Mouse (Mus musculus) liver, embryonic 12.5 days (tissue): Measurements from ENCODE around the gene Ralgds. TPM values are rescaled to one million over a fixed set of nuclear protein-coding genes. Genes with fewer than 3 reads are reported as not detected.

Experiments used
- ATAC-seq: fragments of 200-750 bp; cut with Nextera tagmentation; 2 replicates; pipeline ENCODE4 v1.8.0; 2017; ENCODE audit warnings: moderate number of reproducible peaks, mild to moderate bottlenecking, moderate library complexity
- H3K27ac ChIP-seq: fragments of 300-500 bp; sonication (generic); 2 replicates; pipeline ENCODE4 v1.5.1; 2016; ENCODE audit warnings: mild to moderate bottlenecking
- H3K27me3 ChIP-seq: fragments of 300-500 bp; sonication (generic); replicated peaks from 2 replicates; pipeline ENCODE4 v1.6.1; 2016; ENCODE audit warnings: mild to moderate bottlenecking, moderate library complexity
- H3K36me3 ChIP-seq: fragments of 300-500 bp; sonication (generic); 2 replicates; pipeline ENCODE4 v1.6.1; 2016; ENCODE audit warnings: mild to moderate bottlenecking, moderate library complexity
- H3K4me1 ChIP-seq: fragments of 300-500 bp; sonication (generic); 2 replicates; pipeline ENCODE4 v1.6.1; 2016
- H3K4me2 ChIP-seq: fragments of 300-500 bp; sonication (generic); 2 replicates; pipeline ENCODE4 v1.6.1; 2016; ENCODE audit warnings: mild to moderate bottlenecking, moderate library complexity
- H3K4me3 ChIP-seq: fragments of 300-500 bp; sonication (generic); 2 replicates; pipeline ENCODE4 v1.5.1; 2016; ENCODE audit warnings: mild to moderate bottlenecking, moderate library complexity
- H3K9ac ChIP-seq: fragments of 300-500 bp; sonication (generic); 2 replicates; pipeline ENCODE4 v1.6.1; 2016; ENCODE audit warnings: mild to moderate bottlenecking, moderate library complexity
- H3K9me3 ChIP-seq: fragments of 300-500 bp; sonication (generic); replicated peaks from 2 replicates; pipeline ENCODE4 v1.6.1; 2016; ENCODE audit warnings: mild to moderate bottlenecking, moderate library complexity
- WGBS: fragments of 180-500 bp; shearing (Covaris S2); methylation state at CpG from one replicate; pipeline ENCODE4 v1.1.7; 2016; ENCODE audit not compliant: insufficient replicate concordance; 5-methylcytosine and 5-hydroxymethylcytosine counted together
- polyA plus RNA-seq: library from polyadenylated mRNA; unstranded; fragments of >200 nt; fragmentation: Nextera tagmentation; extraction: Ambion mirVana; gene quantifications from 2 replicates; pipeline ENCODE4 v1.2.1, GENCODE M21; 2016

The Ralgds gene
- polyA plus RNA-seq, 1 experiment from 2014 or later, result 4.3 TPM

- Histone ChIP-seq H3K4me1 (peaks cover 38% of the 10 kb centered on the region), H3K4me3 (peak overlapping the region; percentile 78), H3K27ac (peak overlapping the region; percentile 77), H3K27me3 (no peaks in the 10 kb centered on the region; the same call in 1 of the 2 replicates), H3K9ac (peak overlapping the region; percentile 75), H3K36me3 (peaks cover 32% of the 10 kb centered on the region), H3K4me2 (peak overlapping the region; percentile 76), H3K9me3 (no peaks in the 10 kb centered on the region)
- peak; percentile 88 for ATAC-seq
- WGBS, result under 1% methylated on average over 56 of the region's 56 CpGs
Observed at GRCm38 (mm10) chr2:28582647-28583353, 69.9 kb downstream of the Ralgds start.

GRCm38 (mm10) chr2:28583651-28584050 is 70.7 kb downstream of the Ralgds start, which contains the start of gene Gtf3c5:
Gtf3c5 (minus strand) TSS chr2:28583751.
- WGBS, result 69% methylated on average over 9 of the region's 9 CpGs
- Histone ChIP-seq H3K4me2 (peak within 1 kb of the TSS; percentile 76), H3K9ac (peak within 1 kb of the TSS; percentile 75), H3K27me3 (no peaks in the 10 kb centered on the region; the same call in 1 of the 2 replicates), H3K27ac (peak within 1 kb of the TSS; percentile 77), H3K9me3 (no peaks in the 10 kb centered on the region), H3K4me1 (peaks cover 38% of the 10 kb centered on the region), H3K36me3 (peaks cover 24% of the 10 kb centered on the region), H3K4me3 (peak within 1 kb of the TSS; percentile 78)
- no peak for ATAC-seq

GRCm38 (mm10) chr2:28585043-28585571 is 72.2 kb downstream of the Ralgds start:
- Histone ChIP-seq H3K4me1 (peaks cover 38% of the 10 kb centered on the region), H3K9me3 (no peaks in the 10 kb centered on the region), H3K9ac (no peak overlapping the region), H3K4me3 (no peak overlapping the region), H3K27ac (no peak overlapping the region), H3K36me3 (peaks cover 9% of the 10 kb centered on the region), H3K4me2 (no peak overlapping the region), H3K27me3 (no peaks in the 10 kb centered on the region; the same call in 1 of the 2 replicates)
- ATAC-seq, result no peak
- 17% methylated on average over 6 of the region's 6 CpGs for WGBS

GRCm38 (mm10) chr2:28585730-28586129 is 72.8 kb downstream of the Ralgds start:
- Histone ChIP-seq H3K27ac (no peak overlapping the region), H3K9ac (no peak overlapping the region), H3K9me3 (no peaks in the 10 kb centered on the region), H3K36me3 (peaks cover 4% of the 10 kb centered on the region; the same call in 1 of the 2 replicates), H3K4me2 (no peak overlapping the region), H3K4me3 (no peak overlapping the region), H3K4me1 (peaks cover 38% of the 10 kb centered on the region), H3K27me3 (peaks cover 5% of the 10 kb centered on the region; the same call in 1 of the 2 replicates)
- WGBS, result 40% methylated on average over 2 of the region's 2 CpGs
- no peak for ATAC-seq

- Histone ChIP-seq H3K36me3 (no peaks in the 10 kb centered on the region), H3K4me2 (no peak overlapping the region), H3K27me3 (peaks cover 8% of the 10 kb centered on the region), H3K4me3 (no peak overlapping the region), H3K27ac (no peak overlapping the region), H3K4me1 (peaks cover 32% of the 10 kb centered on the region), H3K9ac (no peak overlapping the region), H3K9me3 (no peaks in the 10 kb centered on the region)
- ATAC-seq, result no peak
- 13% methylated on average over 1 of the region's 1 CpGs for WGBS
Observed at GRCm38 (mm10) chr2:28588574-28588973, 75.6 kb downstream of the Ralgds start.

GRCm38 (mm10) chr2:28591479-28591878 is 78.6 kb downstream of the Ralgds start:
- no peak overlapping the region for H3K27ac ChIP-seq
- no peak overlapping the region for H3K9ac ChIP-seq
- ATAC-seq, result no peak
- no peaks in the 10 kb centered on the region for H3K36me3 ChIP-seq
- no peak overlapping the region for H3K4me2 ChIP-seq
- 44% methylated on average over 2 of the region's 2 CpGs for WGBS
- no peaks in the 10 kb centered on the region for H3K9me3 ChIP-seq
- peaks cover 50% of the 10 kb centered on the region for H3K4me1 ChIP-seq
- no peak overlapping the region for H3K4me3 ChIP-seq
- peaks cover 8% of the 10 kb centered on the region for H3K27me3 ChIP-seq

- Histone ChIP-seq H3K9me3 (peaks cover 4% of the 10 kb centered on the region; the same call in 1 of the 2 replicates), H3K4me2 (peak overlapping the region; percentile 54), H3K36me3 (no peaks in the 10 kb centered on the region), H3K9ac (0 out of 2 replicates have a peak overlapping the region, but pooled peaks have one; percentile 27), H3K27me3 (peaks cover 8% of the 10 kb centered on the region; the same call in 1 of the 2 replicates), H3K27ac (no peak overlapping the region), H3K4me3 (no peak overlapping the region), H3K4me1 (peaks cover 55% of the 10 kb centered on the region)
- peak; percentile 46; the same call in 1 of the 2 replicates for ATAC-seq
- 5% methylated on average over 15 of the region's 15 CpGs for WGBS
Observed at GRCm38 (mm10) chr2:28592809-28593208, 79.9 kb downstream of the Ralgds start.

- Histone ChIP-seq H3K27ac (peak overlapping the region; percentile 96), H3K9me3 (peaks cover 4% of the 10 kb centered on the region; the same call in 1 of the 2 replicates), H3K4me1 (peaks cover 87% of the 10 kb centered on the region), H3K27me3 (peaks cover 3% of the 10 kb centered on the region; the same call in 1 of the 2 replicates), H3K4me3 (no peak overlapping the region), H3K36me3 (no peaks in the 10 kb centered on the region), H3K4me2 (0 out of 2 replicates have a peak overlapping the region, but pooled peaks have one; percentile 16), H3K9ac (peak overlapping the region; percentile 40)
- ATAC-seq, result peak; percentile 42
- 16% methylated on average over 7 of the region's 7 CpGs for WGBS
Observed at GRCm38 (mm10) chr2:28596021-28596420, 83.1 kb downstream of the Ralgds start.

GRCm38 (mm10) chr2:28596998-28597397 is 84.1 kb downstream of the Ralgds start:
- Histone ChIP-seq H3K4me2 (peak overlapping the region; percentile 64), H3K9me3 (peaks cover 4% of the 10 kb centered on the region; the same call in 1 of the 2 replicates), H3K27ac (peak overlapping the region; percentile 96), H3K27me3 (no peaks in the 10 kb centered on the region), H3K4me3 (no peak overlapping the region), H3K9ac (peak overlapping the region; percentile 76; the same call in 1 of the 2 replicates), H3K4me1 (peaks cover 97% of the 10 kb centered on the region), H3K36me3 (no peaks in the 10 kb centered on the region)
- ATAC-seq, result no peak
- WGBS, result 65% methylated on average over 7 of the region's 7 CpGs

GRCm38 (mm10) chr2:28597733-28598547 is 85.0 kb downstream of the Ralgds start:
- peak; percentile 83 for ATAC-seq
- 14% methylated on average over 7 of the region's 7 CpGs for WGBS
- Histone ChIP-seq H3K9me3 (peaks cover 4% of the 10 kb centered on the region; the same call in 1 of the 2 replicates), H3K4me1 (peaks cover 99% of the 10 kb centered on the region), H3K4me2 (peak overlapping the region; percentile 64), H3K36me3 (no peaks in the 10 kb centered on the region), H3K4me3 (peak overlapping the region; percentile 13), H3K27ac (peak overlapping the region; percentile 96), H3K27me3 (no peaks in the 10 kb centered on the region), H3K9ac (peak overlapping the region; percentile 76)

GRCm38 (mm10) chr2:28598692-28599568 is 86.0 kb downstream of the Ralgds start:
- Histone ChIP-seq H3K4me1 (peaks cover 100% of the 10 kb centered on the region), H3K9me3 (peaks cover 4% of the 10 kb centered on the region; the same call in 1 of the 2 replicates), H3K27ac (peak overlapping the region; percentile 96)

More at GRCm38 (mm10) chr2:28598692-28599568, 86.0 kb downstream of the Ralgds start:
- H3K4me3 ChIP-seq, result peak overlapping the region; percentile 13
- no peaks in the 10 kb centered on the region for H3K36me3 ChIP-seq
- H3K27me3 ChIP-seq, result no peaks in the 10 kb centered on the region
- H3K4me2 ChIP-seq, result peak overlapping the region; percentile 64
- no peak for ATAC-seq
- 12% methylated on average over 12 of the region's 12 CpGs for WGBS
- H3K9ac ChIP-seq, result peak overlapping the region; percentile 76
